ENCODE assay signal across 18 mouse cellular contexts in the genomic region with DNA sequence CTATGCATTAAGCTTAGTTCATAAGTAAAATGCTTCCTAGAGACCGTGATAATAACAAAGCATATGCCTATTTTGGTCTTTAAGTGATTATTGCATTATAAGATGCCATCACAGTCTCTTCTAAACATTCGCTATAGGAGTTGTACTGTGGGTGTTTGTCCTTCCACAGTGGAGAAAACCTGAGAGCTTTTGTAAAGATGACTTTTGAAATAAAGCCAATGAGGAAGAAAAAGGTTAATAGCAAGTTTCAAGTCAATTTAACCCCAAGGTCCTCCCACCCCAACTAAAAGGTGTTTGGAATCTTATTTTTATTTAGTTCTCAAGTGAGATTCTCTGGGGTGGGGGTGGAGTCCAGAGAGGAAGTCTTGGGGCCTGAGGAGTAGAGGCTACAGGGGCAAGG. TPM values are rescaled to one million over a fixed set of nuclear protein-coding genes. Genes with fewer than 3 reads are reported as not detected.
DNase-seq lines count a peak whose midpoint lies in the region; ATAC-seq and TF ChIP-seq lines count a peak whose summit lies in the region.
"Had no signal": no experiment of that assay in that cellular context is flagged by ENCODE, and none has a peak within 500 bp of the region (broad histone marks: within the 10 kb centered on the region; RNA-seq: fewer than 3 reads in every experiment).

No protein-coding gene starts in this region.

- H3K4me1 ChIP-seq in hindbrain, embryonic 11.5 days (replicated peaks; ENCODE audit: control insufficient read depth, insufficient read depth, low read length) = no peaks in the 10 kb centered on the region
- H3K4me1 ChIP-seq in hindbrain, embryonic 10.5 days (replicated peaks) = peaks cover 16% of the 10 kb centered on the region
- H3K4me1 ChIP-seq in lung, embryonic 16.5 days (replicated peaks; ENCODE audit: control insufficient read depth, insufficient read depth, low read length) = peaks cover 7% of the 10 kb centered on the region; the same call in 1 of the 2 replicates
- no peaks in the 10 kb centered on the region for H3K4me1 ChIP-seq in intestine, postnatal 0 days (replicated peaks; ENCODE audit: control insufficient read depth, insufficient read depth, low read length)
- no peaks in the 10 kb centered on the region for H3K4me1 ChIP-seq in stomach, postnatal 0 days (replicated peaks; ENCODE audit: control insufficient read depth, insufficient read depth)
- H3K4me1 ChIP-seq: forebrain, embryonic 15.5 days had no signal

- no peaks in the 10 kb centered on the region for H3K9me3 ChIP-seq in hindbrain, embryonic 11.5 days (ENCODE audit: control insufficient read depth, low read length)
- no peaks in the 10 kb centered on the region for H3K9me3 ChIP-seq in hindbrain, embryonic 10.5 days
- H3K9me3 ChIP-seq in lung, embryonic 16.5 days (ENCODE audit: control insufficient read depth, low read length) = no peaks in the 10 kb centered on the region
- H3K9me3 ChIP-seq in intestine, postnatal 0 days (ENCODE audit: control insufficient read depth) = no peaks in the 10 kb centered on the region
- no peaks in the 10 kb centered on the region for H3K9me3 ChIP-seq in stomach, postnatal 0 days (ENCODE audit: control insufficient read depth, low read length)
- H3K9me3 ChIP-seq: forebrain, embryonic 15.5 days; midbrain, embryonic 13.5 days had no signal

- DNase-seq in hindbrain, embryonic 11.5 days (ENCODE audit: low spot score) = no peak
- DNase-seq in hindbrain, embryonic 10.5 days (ENCODE audit: low spot score) = no peak
- no peak for DNase-seq in lung, postnatal 36 days
- DNase-seq in stomach, postnatal 0 days (ENCODE audit: low spot score) = no peak
- no peak for DNase-seq in heart, postnatal 4 days
- DNase-seq in thymus, postnatal 25 days = no peak
- DNase-seq: heart, postnatal 14 days; right cerebral cortex, adult 18-20 months had no signal

- no peaks in the 10 kb centered on the region for H3K36me3 ChIP-seq in hindbrain, embryonic 11.5 days (ENCODE audit: control insufficient read depth, insufficient read depth, low read length)
- no peaks in the 10 kb centered on the region for H3K36me3 ChIP-seq in hindbrain, embryonic 10.5 days
- H3K36me3 ChIP-seq in lung, embryonic 16.5 days (ENCODE audit: control insufficient read depth, insufficient read depth, low read length) = no peaks in the 10 kb centered on the region
- H3K36me3 ChIP-seq in intestine, postnatal 0 days (ENCODE audit: control insufficient read depth, insufficient read depth) = no peaks in the 10 kb centered on the region
- no peaks in the 10 kb centered on the region for H3K36me3 ChIP-seq in stomach, postnatal 0 days (ENCODE audit: control insufficient read depth, insufficient read depth, low read length)
- H3K36me3 ChIP-seq: forebrain, embryonic 15.5 days; midbrain, embryonic 13.5 days had no signal

- peak overlapping the region; percentile 64 for H3K4me2 ChIP-seq in hindbrain, embryonic 11.5 days (replicated peaks; ENCODE audit: low read depth, low read length)
- peak overlapping the region; percentile 79 for H3K4me2 ChIP-seq in lung, embryonic 16.5 days (ENCODE audit: low read depth, low read length)
- peak overlapping the region; percentile 63 for H3K4me2 ChIP-seq in intestine, postnatal 0 days (replicated peaks; ENCODE audit: low read depth)
- peak overlapping the region; percentile 73 for H3K4me2 ChIP-seq in stomach, postnatal 0 days (replicated peaks; ENCODE audit: low read depth)
- H3K4me2 ChIP-seq: forebrain, embryonic 15.5 days; midbrain, embryonic 13.5 days had no signal

- ATAC-seq in hindbrain, embryonic 11.5 days (ENCODE audit: low FRiP score) = no peak
- ATAC-seq in lung, embryonic 16.5 days (ENCODE audit: low read depth) = no peak
- ATAC-seq in intestine, postnatal 0 days = no peak
- ATAC-seq in stomach, postnatal 0 days (ENCODE audit: low FRiP score, low TSS enrichment) = no peak
- ATAC-seq: activated CD4-positive, CD25-positive, alpha-beta regulatory T cell, adult 4 months; forebrain, embryonic 15.5 days; midbrain, embryonic 13.5 days had no signal

- peak overlapping the region; percentile 90 for H3K27ac ChIP-seq in hindbrain, embryonic 11.5 days (ENCODE audit: low read depth, low read length)
- no peak overlapping the region for H3K27ac ChIP-seq in hindbrain, embryonic 10.5 days
- peak overlapping the region; percentile 92 for H3K27ac ChIP-seq in lung, embryonic 16.5 days (ENCODE audit: low read length)
- no peak overlapping the region for H3K27ac ChIP-seq in intestine, postnatal 0 days (ENCODE audit: low read depth, low read length)
- no peak overlapping the region for H3K27ac ChIP-seq in stomach, postnatal 0 days (replicated peaks)
- H3K27ac ChIP-seq: forebrain, embryonic 15.5 days; layer of hippocampus, adult 2 months; midbrain, embryonic 13.5 days had no signal

- peaks cover 86% of the 10 kb centered on the region for H3K27me3 ChIP-seq in hindbrain, embryonic 11.5 days (ENCODE audit: control insufficient read depth, insufficient read depth, low read length)
- H3K27me3 ChIP-seq in hindbrain, embryonic 10.5 days (ENCODE audit: insufficient read depth, poor library complexity, severe bottlenecking) = peaks cover 100% of the 10 kb centered on the region
- peaks cover 44% of the 10 kb centered on the region for H3K27me3 ChIP-seq in lung, embryonic 16.5 days (ENCODE audit: control insufficient read depth, insufficient read depth, low read depth, low read length)
- peaks cover 60% of the 10 kb centered on the region; the same call in 1 of the 2 replicates for H3K27me3 ChIP-seq in intestine, postnatal 0 days (replicated peaks; ENCODE audit: control insufficient read depth, insufficient read depth, low read length)
- peaks cover 6% of the 10 kb centered on the region; the same call in 1 of the 2 replicates for H3K27me3 ChIP-seq in stomach, postnatal 0 days (ENCODE audit: control insufficient read depth, insufficient read depth, low read length)

- peak overlapping the region; percentile 29 for H3K9ac ChIP-seq in hindbrain, embryonic 11.5 days (ENCODE audit: low read depth, low read length)
- H3K9ac ChIP-seq in lung, embryonic 16.5 days (ENCODE audit: low read length) = peak overlapping the region; percentile 72; the same call in 1 of the 2 replicates
- H3K9ac ChIP-seq in intestine, postnatal 0 days (ENCODE audit: low read depth, low read length) = no peak overlapping the region
- H3K9ac ChIP-seq in stomach, postnatal 0 days (ENCODE audit: low read length) = no peak overlapping the region
- H3K9ac ChIP-seq: forebrain, embryonic 15.5 days; midbrain, embryonic 13.5 days had no signal

- no peak for TF ChIP-seq EP300 in stomach, postnatal 0 days (optimal IDR thresholded peaks at IDR 0.05)

- WGBS in hindbrain, embryonic 11.5 days = 11% methylated on average over 2 of the region's 2 CpGs
- WGBS in hindbrain, embryonic 10.5 days = 26% methylated on average over 2 of the region's 2 CpGs
- 39% methylated on average over 2 of the region's 2 CpGs for WGBS in lung, embryonic 16.5 days
- 47% methylated on average over 2 of the region's 2 CpGs for WGBS in intestine, postnatal 0 days
- WGBS in stomach, postnatal 0 days = 43% methylated on average over 2 of the region's 2 CpGs

- H3K4me3 ChIP-seq in hindbrain, embryonic 11.5 days (ENCODE audit: low read depth, low read length) = peak overlapping the region; percentile 63
- no peak overlapping the region for H3K4me3 ChIP-seq in hindbrain, embryonic 10.5 days
- no peak overlapping the region; the same call in 1 of the 2 replicates for H3K4me3 ChIP-seq in lung, embryonic 16.5 days (ENCODE audit: low read length)
- no peak overlapping the region for H3K4me3 ChIP-seq in intestine, postnatal 0 days (ENCODE audit: low read depth, low read length)
- H3K4me3 ChIP-seq in stomach, postnatal 0 days (ENCODE audit: low read depth, low read length) = no peak overlapping the region
- H3K4me3 ChIP-seq: forebrain, embryonic 15.5 days; layer of hippocampus, adult 2 months; midbrain, embryonic 13.5 days had no signal

- no peak for TF ChIP-seq CTCF in intestine, postnatal 0 days (IDR thresholded peaks at IDR 0.05; ENCODE audit: low read depth)
- TF ChIP-seq CTCF in stomach, postnatal 0 days (IDR thresholded peaks at IDR 0.05; ENCODE audit: low read depth) = no peak

RNA-seq across cellular contexts. Expression of gene Hoxb4, which starts 4.9 kb away (rescaled TPM):
- 3.5 and 5.1 TPM in 2 replicates for polyA plus RNA-seq in hindbrain, embryonic 11.5 days (2014; fragmentation: Nextera tagmentation; extraction: Ambion mirVana)
- polyA plus RNA-seq in hindbrain, embryonic 10.5 days (2016; fragmentation: Nextera tagmentation; extraction: Ambion mirVana) = 0.47 and 3.1 TPM in 2 replicates
- polyA plus RNA-seq in lung, embryonic 16.5 days (2015; fragmentation: Nextera tagmentation; extraction: Ambion mirVana) = 3.4 TPM in 2 replicates
- 1.1 and 1.5 TPM in 2 replicates for polyA plus RNA-seq in intestine, postnatal 0 days (2015; fragmentation: Nextera tagmentation; extraction: Ambion mirVana)
- 1.2 and 1.6 TPM in 2 replicates for polyA plus RNA-seq in stomach, postnatal 0 days (2015; fragmentation: Nextera tagmentation; extraction: Ambion mirVana)
- total RNA-seq in heart, postnatal 4 days (2021) = 1 to 10 TPM in 1 of 2 experiments, under 1 TPM in 1; 0.74 to 1.0 TPM
- total RNA-seq: layer of hippocampus, adult 2 months had no signal
- polyA plus RNA-seq: cortical plate, adult 2 months; forebrain, embryonic 15.5 days; midbrain, embryonic 13.5 days had no signal

RNA-seq across cellular contexts. Expression of gene Hoxb3, which starts 10.0 kb away (rescaled TPM):
- 10.5 and 13.1 TPM in 2 replicates for polyA plus RNA-seq in hindbrain, embryonic 11.5 days (2014; fragmentation: Nextera tagmentation; extraction: Ambion mirVana)
- 5.3 and 9.6 TPM in 2 replicates for polyA plus RNA-seq in hindbrain, embryonic 10.5 days (2016; fragmentation: Nextera tagmentation; extraction: Ambion mirVana)
- polyA plus RNA-seq in lung, embryonic 16.5 days (2015; fragmentation: Nextera tagmentation; extraction: Ambion mirVana) = 2.1 and 2.6 TPM in 2 replicates
- polyA plus RNA-seq in intestine, postnatal 0 days (2015; fragmentation: Nextera tagmentation; extraction: Ambion mirVana) = 1.1 and 1.3 TPM in 2 replicates
- polyA plus RNA-seq in stomach, postnatal 0 days (2015; fragmentation: Nextera tagmentation; extraction: Ambion mirVana) = 0.94 and 0.97 TPM in 2 replicates
- total RNA-seq in heart, postnatal 4 days (2021) = 1 to 10 TPM; 1.4 to 1.5 TPM
- total RNA-seq: layer of hippocampus, adult 2 months; left cerebral cortex, adult 8-10 months had no signal
- polyA plus RNA-seq: activated CD4-positive, CD25-positive, alpha-beta regulatory T cell, adult 4 months; cortical plate, adult 2 months; forebrain, embryonic 15.5 days had no signal

RNA-seq across cellular contexts. Expression of gene Hoxb5, which starts 10.0 kb away (rescaled TPM):
- polyA plus RNA-seq in hindbrain, embryonic 11.5 days (2014; fragmentation: Nextera tagmentation; extraction: Ambion mirVana) = 33.1 and 42.5 TPM in 2 replicates
- 0.14 and 6.3 TPM in 2 replicates for polyA plus RNA-seq in hindbrain, embryonic 10.5 days (2016; fragmentation: Nextera tagmentation; extraction: Ambion mirVana)
- 39.2 and 46.6 TPM in 2 replicates for polyA plus RNA-seq in lung, embryonic 16.5 days (2015; fragmentation: Nextera tagmentation; extraction: Ambion mirVana)
- polyA plus RNA-seq in intestine, postnatal 0 days (2015; fragmentation: Nextera tagmentation; extraction: Ambion mirVana) = 14.7 and 15.8 TPM in 2 replicates
- polyA plus RNA-seq in stomach, postnatal 0 days (2015; fragmentation: Nextera tagmentation; extraction: Ambion mirVana) = 7.5 and 8.2 TPM in 2 replicates
- under 1 TPM in 1 of 2 experiments, not detected in 1; 0.32 TPM for total RNA-seq in heart, postnatal 4 days (2021)
- total RNA-seq: layer of hippocampus, adult 2 months; left cerebral cortex, adult 8-10 months had no signal
- polyA plus RNA-seq: activated CD4-positive, CD25-positive, alpha-beta regulatory T cell, adult 4 months; cortical plate, adult 2 months; forebrain, embryonic 15.5 days had no signal

RNA-seq across cellular contexts. Expression of gene Hoxb6, which starts 20.9 kb away (rescaled TPM):
- polyA plus RNA-seq in hindbrain, embryonic 11.5 days (2014; fragmentation: Nextera tagmentation; extraction: Ambion mirVana) = 15.9 and 38.5 TPM in 2 replicates
- 0.31 TPM in 1 of 2 replicates, not detected in the other for polyA plus RNA-seq in hindbrain, embryonic 10.5 days (2016; fragmentation: Nextera tagmentation; extraction: Ambion mirVana)
- polyA plus RNA-seq in lung, embryonic 16.5 days (2015; fragmentation: Nextera tagmentation; extraction: Ambion mirVana) = 8.8 and 11.6 TPM in 2 replicates
- polyA plus RNA-seq in intestine, postnatal 0 days (2015; fragmentation: Nextera tagmentation; extraction: Ambion mirVana) = 5.7 and 6.4 TPM in 2 replicates
- 6.9 and 7.9 TPM in 2 replicates for polyA plus RNA-seq in stomach, postnatal 0 days (2015; fragmentation: Nextera tagmentation; extraction: Ambion mirVana)
- total RNA-seq in heart, postnatal 4 days (2021) = not detected
- total RNA-seq: heart, postnatal 14 days; layer of hippocampus, adult 2 months; left cerebral cortex, adult 8-10 months had no signal
- polyA plus RNA-seq: activated CD4-positive, CD25-positive, alpha-beta regulatory T cell, adult 4 months; cortical plate, adult 2 months; forebrain, embryonic 15.5 days; midbrain, embryonic 13.5 days had no signal

RNA-seq across cellular contexts. Expression of gene Hoxb7, which starts 26.7 kb away (rescaled TPM):
- polyA plus RNA-seq in hindbrain, embryonic 11.5 days (2014; fragmentation: Nextera tagmentation; extraction: Ambion mirVana) = 4.0 and 11.2 TPM in 2 replicates
- not detected in 2 replicates for polyA plus RNA-seq in hindbrain, embryonic 10.5 days (2016; fragmentation: Nextera tagmentation; extraction: Ambion mirVana)
- 2.2 and 3.2 TPM in 2 replicates for polyA plus RNA-seq in lung, embryonic 16.5 days (2015; fragmentation: Nextera tagmentation; extraction: Ambion mirVana)
- 7.6 and 8.5 TPM in 2 replicates for polyA plus RNA-seq in intestine, postnatal 0 days (2015; fragmentation: Nextera tagmentation; extraction: Ambion mirVana)
- polyA plus RNA-seq in stomach, postnatal 0 days (2015; fragmentation: Nextera tagmentation; extraction: Ambion mirVana) = 5.5 and 6.0 TPM in 2 replicates
- total RNA-seq in heart, postnatal 4 days (2021) = under 1 TPM in 1 of 2 experiments, not detected in 1; 0.24 TPM
- total RNA-seq: CH12.LX; heart, postnatal 14 days; layer of hippocampus, adult 2 months; left cerebral cortex, adult 8-10 months had no signal
- polyA plus RNA-seq: activated CD4-positive, CD25-positive, alpha-beta regulatory T cell, adult 4 months; cortical plate, adult 2 months; forebrain, embryonic 15.5 days; midbrain, embryonic 13.5 days; thymus, postnatal 0 days had no signal

Comparison
In these comparisons a context has a peak if more than half of its experiments do, and no peak if none do; other contexts are left out.
1. H3K27ac ChIP-seq: peak in hindbrain, embryonic 11.5 days (single experiment) and lung, embryonic 16.5 days (single experiment); none in hindbrain, embryonic 10.5 days (single experiment), intestine, postnatal 0 days (single experiment) and stomach, postnatal 0 days (single experiment).
2. H3K9ac ChIP-seq: peak in hindbrain, embryonic 11.5 days (single experiment) and lung, embryonic 16.5 days (single experiment); none in intestine, postnatal 0 days (single experiment) and stomach, postnatal 0 days (single experiment).
3. Peak in every context shown above with its lines, with median percentiles within 50 percentile points of each other: H3K4me2 ChIP-seq.